Mouse (Mus musculus) lung, adult 2 months (tissue): ENCODE results near the gene Klf2.

Source experiments
- CTCF ChIP-seq: fragments of 200-500 bp; IDR thresholded peaks from 2 replicates; pipeline ENCODE4 v1.5.1; 2011; ENCODE audit warnings: mild to moderate bottlenecking, low read length, control low read depth; ENCODE audit not compliant: insufficient read depth
- POLR2A ChIP-seq: fragments of 200-500 bp; IDR thresholded peaks from 2 replicates; pipeline ENCODE4 v1.6.1; 2011; ENCODE audit warnings: low read depth, mild to moderate bottlenecking, control low read depth, low read length, borderline replicate concordance; ENCODE audit errors: extremely low read depth

- TF ChIP-seq CTCF: no peak
- no peak for TF ChIP-seq POLR2A
Measured at GRCm38 (mm10) chr8:72277244-72277643, 41.6 kb upstream of the Klf2 start.
